Mouse (Mus musculus) kidney, adult 2 months (tissue): Measurements from ENCODE around the gene Scmh1.

Experiments used
- CTCF ChIP-seq: fragments of 200-500 bp; conservative IDR thresholded peaks from 2 replicates; pipeline ENCODE4 v1.5.1; 2011; ENCODE audit warnings: low read depth, mild to moderate bottlenecking, control low read depth, low read length, moderate library complexity, mixed read lengths; ENCODE audit not compliant: insufficient read depth, insufficient read length
- POLR2A ChIP-seq: fragments of 200-500 bp; IDR thresholded peaks from one replicate; pipeline ENCODE4 v1.6.1; 2011; ENCODE audit warnings: low read depth, low read length, control low read depth

GRCm38 (mm10) chr4:120368663-120369062 is 36.4 kb upstream of the Scmh1 start:
- peak; percentile 83 for TF ChIP-seq CTCF
- no peak for TF ChIP-seq POLR2A
